Comparison of ENCODE assay signal across 19 mouse cellular contexts in the genomic region with DNA sequence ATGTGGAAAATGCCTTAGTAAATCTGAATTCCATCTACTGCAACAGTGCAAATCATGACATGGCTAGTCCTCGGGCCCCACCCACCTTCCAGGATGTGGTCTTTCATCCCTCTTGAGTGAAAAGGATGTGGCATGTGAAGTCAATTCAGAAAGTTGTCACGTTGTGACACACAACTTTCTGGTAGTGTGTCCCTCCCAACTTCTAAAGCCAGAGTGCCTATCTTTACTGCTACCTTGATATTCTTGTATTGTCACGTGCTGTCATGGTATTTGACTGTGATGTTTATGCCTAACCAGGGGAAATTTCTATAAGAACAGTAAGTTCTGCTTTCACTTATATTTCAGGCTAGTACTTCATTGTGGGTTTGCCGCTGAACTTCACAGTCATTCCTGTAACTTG.
DNase-seq lines count a peak whose midpoint lies in the region; ATAC-seq and TF ChIP-seq lines count a peak whose summit lies in the region.
"Had no signal": no experiment of that assay in that cellular context is flagged by ENCODE, and none has a peak within 500 bp of the region (broad histone marks: within the 10 kb centered on the region; RNA-seq: fewer than 3 reads in every experiment).

No protein-coding gene starts in this region.

- peak; percentile 43 to 68 for DNase-seq in spleen, adult 2 months (ENCODE audit: low read depth in 1 of 2, low spot score in 2 of 2)
- DNase-seq in spleen, postnatal 14 days (ENCODE audit: low spot score in 2 of 2), result no peak
- peak; percentile 67 to 74 for DNase-seq in B cell, adult 2 months
- DNase-seq in frontal cortex, adult 2 months (ENCODE audit: extremely low spot score in 1 of 2, low spot score in 1 of 2), result no peak
- DNase-seq: adrenal gland, postnatal 10 days; cerebellum, adult 11-12 months; gastrocnemius, postnatal 10 days; kidney, adult 8-10 months; kidney, postnatal 36 days; layer of hippocampus, adult 9-11 months had no signal

- no peak for TF ChIP-seq CTCF in spleen, adult 2 months (IDR thresholded peaks at IDR 0.05; ENCODE audit: extremely low read depth, insufficient read depth, insufficient read length, insufficient replicate concordance)

- H3K4me3 ChIP-seq in spleen, adult 2 months (ENCODE audit: extremely low read depth, insufficient read depth, insufficient read length), result no peak overlapping the region
- H3K4me3 ChIP-seq in midbrain, embryonic 15.5 days, result no peak overlapping the region
- H3K4me3 ChIP-seq in forebrain, embryonic 12.5 days (replicated peaks), result no peak overlapping the region
- H3K4me3 ChIP-seq: embryonic facial prominence, embryonic 13.5 days; heart, embryonic 10.5 days; liver, embryonic 12.5 days; lung, embryonic 15.5 days had no signal

- no peak for TF ChIP-seq POLR2A in spleen, adult 2 months (IDR thresholded peaks at IDR 0.05; ENCODE audit: low read depth, low read length)

- H3K4me2 ChIP-seq in midbrain, embryonic 15.5 days, result no peak overlapping the region
- no peak overlapping the region for H3K4me2 ChIP-seq in forebrain, embryonic 12.5 days
- H3K4me2 ChIP-seq: embryonic facial prominence, embryonic 13.5 days; liver, embryonic 12.5 days; lung, embryonic 15.5 days had no signal

- WGBS in spleen, adult 2 months, result 12% methylated on average over 4 of the region's 4 CpGs
- WGBS in midbrain, embryonic 15.5 days, result 83% methylated on average over 4 of the region's 4 CpGs
- 87% methylated on average over 4 of the region's 4 CpGs for WGBS in forebrain, embryonic 12.5 days

- H3K36me3 ChIP-seq in spleen, adult 2 months (ENCODE audit: control insufficient read depth, insufficient read depth, low read length), result no peaks in the 10 kb centered on the region
- no peaks in the 10 kb centered on the region for H3K36me3 ChIP-seq in midbrain, embryonic 15.5 days (replicated peaks)
- no peaks in the 10 kb centered on the region for H3K36me3 ChIP-seq in forebrain, embryonic 12.5 days (replicated peaks)
- H3K36me3 ChIP-seq: embryonic facial prominence, embryonic 13.5 days; heart, embryonic 10.5 days; liver, embryonic 12.5 days; lung, embryonic 15.5 days had no signal

- ATAC-seq in activated CD4-positive, CD25-positive, alpha-beta regulatory T cell, adult 4 months, result peak; percentile 93
- peak; percentile 51 for ATAC-seq in megakaryocyte progenitor cell, adult 5-6 weeks (replicated peaks; ENCODE audit: poor library complexity)
- ATAC-seq in midbrain, embryonic 15.5 days (replicated peaks), result no peak
- ATAC-seq in forebrain, embryonic 12.5 days (ENCODE audit: low FRiP score), result no peak
- ATAC-seq: hindbrain, embryonic 16.5 days; liver, embryonic 12.5 days had no signal

- peaks cover 15% of the 10 kb centered on the region; the same call in 1 of the 2 replicates for H3K4me1 ChIP-seq in spleen, adult 2 months (ENCODE audit: control insufficient read depth, insufficient read depth, insufficient read length)
- no peaks in the 10 kb centered on the region for H3K4me1 ChIP-seq in midbrain, embryonic 15.5 days
- no peaks in the 10 kb centered on the region for H3K4me1 ChIP-seq in forebrain, embryonic 12.5 days
- H3K4me1 ChIP-seq: embryonic facial prominence, embryonic 13.5 days; lung, embryonic 15.5 days had no signal

- no peaks in the 10 kb centered on the region for H3K27me3 ChIP-seq in spleen, adult 2 months (ENCODE audit: control insufficient read depth, insufficient read depth, low read length)
- H3K27me3 ChIP-seq in midbrain, embryonic 15.5 days (replicated peaks), result no peaks in the 10 kb centered on the region
- no peaks in the 10 kb centered on the region for H3K27me3 ChIP-seq in forebrain, embryonic 12.5 days
- H3K27me3 ChIP-seq: embryonic facial prominence, embryonic 13.5 days; liver, embryonic 12.5 days; lung, embryonic 15.5 days had no signal

- peak overlapping the region; percentile 85 for H3K27ac ChIP-seq in spleen, adult 2 months (ENCODE audit: insufficient read depth, low read length)
- H3K27ac ChIP-seq in midbrain, embryonic 15.5 days, result no peak overlapping the region
- H3K27ac ChIP-seq in forebrain, embryonic 12.5 days, result no peak overlapping the region
- H3K27ac ChIP-seq: embryonic facial prominence, embryonic 13.5 days; heart, embryonic 10.5 days; liver, embryonic 12.5 days; lung, embryonic 15.5 days had no signal

- H3K9me3 ChIP-seq in midbrain, embryonic 15.5 days, result no peaks in the 10 kb centered on the region
- H3K9me3 ChIP-seq in forebrain, embryonic 12.5 days, result no peaks in the 10 kb centered on the region
- H3K9me3 ChIP-seq: embryonic facial prominence, embryonic 13.5 days; heart, embryonic 10.5 days; liver, embryonic 12.5 days; lung, embryonic 15.5 days had no signal

- no peak overlapping the region for H3K9ac ChIP-seq in midbrain, embryonic 15.5 days
- H3K9ac ChIP-seq in forebrain, embryonic 12.5 days, result no peak overlapping the region
- H3K9ac ChIP-seq: embryonic facial prominence, embryonic 13.5 days; liver, embryonic 12.5 days; lung, embryonic 15.5 days had no signal

Comparison
In these comparisons a context has a peak if more than half of its experiments do, and no peak if none do; other contexts are left out.
1. DNase-seq: peak in spleen, adult 2 months (2 of 2) and B cell, adult 2 months (2 of 2); none in spleen, postnatal 14 days (0 of 2) and frontal cortex, adult 2 months (0 of 2).
2. ATAC-seq: peak in activated CD4-positive, CD25-positive, alpha-beta regulatory T cell, adult 4 months (single experiment) and megakaryocyte progenitor cell, adult 5-6 weeks (single experiment); none in midbrain, embryonic 15.5 days (single experiment) and forebrain, embryonic 12.5 days (single experiment).